Mouse (Mus musculus) embryo, embryonic 10.5 days (tissue): ENCODE results near the gene Hsp90ab1.

Experiments used
- DNase-seq: peaks from one replicate; pipeline ENCODE4 v3.0.0-alpha.2; 2015; ENCODE audit warnings: low spot score

Hsp90ab1 gene

GRCm38 (mm10) chr17:45580958-45581477 lies 7.9 kb upstream of the Hsp90ab1 start:
- DNase-seq, result no peak

- no peak for DNase-seq
These were observed 6.5 kb upstream of the Hsp90ab1 start for GRCm38 (mm10) chr17:45579554-45579953.

GRCm38 (mm10) chr17:45578843-45579242 lies 5.8 kb upstream of the Hsp90ab1 start:
- no peak for DNase-seq

GRCm38 (mm10) chr17:45578242-45578641 lies 5.2 kb upstream of the Hsp90ab1 start:
- no peak for DNase-seq

- no peak for DNase-seq
These were observed 2.2 kb upstream of the Hsp90ab1 start for GRCm38 (mm10) chr17:45575123-45575897.

GRCm38 (mm10) chr17:45574129-45574761 lies 1.2 kb upstream of the Hsp90ab1 start:
- peak; percentile 68 for DNase-seq

- peak; percentile 94 for DNase-seq
These were observed 681 bp upstream of the Hsp90ab1 start for GRCm38 (mm10) chr17:45573780-45574123.

- peak; percentile 91 for DNase-seq
These were observed 676 bp downstream of the Hsp90ab1 start for GRCm38 (mm10) chr17:45572103-45573086.

GRCm38 (mm10) chr17:45569999-45570398 lies 3.1 kb downstream of the Hsp90ab1 start:
- no peak for DNase-seq

GRCm38 (mm10) chr17:45568990-45569389 lies 4.1 kb downstream of the Hsp90ab1 start:
- no peak for DNase-seq

GRCm38 (mm10) chr17:45567162-45567601 lies 5.9 kb downstream of the Hsp90ab1 start:
- peak; percentile 48 for DNase-seq

- no peak for DNase-seq
These were observed 6.5 kb downstream of the Hsp90ab1 start for GRCm38 (mm10) chr17:45566360-45567161.

- no peak for DNase-seq
These were observed 7.1 kb downstream of the Hsp90ab1 start for GRCm38 (mm10) chr17:45566031-45566359.

GRCm38 (mm10) chr17:45565103-45565502 lies 8.0 kb downstream of the Hsp90ab1 start:
- no peak for DNase-seq

- no peak for DNase-seq
These were observed 8.5 kb downstream of the Hsp90ab1 start for GRCm38 (mm10) chr17:45564531-45565084.

GRCm38 (mm10) chr17:45563655-45564530 lies 9.2 kb downstream of the Hsp90ab1 start, which contains the start of gene Slc35b2:
TSS of gene Slc35b2 (plus strand) at chr17:45563874.
- peak; percentile 93 for DNase-seq

GRCm38 (mm10) chr17:45563216-45563615 lies 9.9 kb downstream of the Hsp90ab1 start:
- DNase-seq, result no peak

- DNase-seq, result no peak
These were observed 13.1 kb downstream of the Hsp90ab1 start for GRCm38 (mm10) chr17:45559732-45560525.
